Mouse (Mus musculus): Measurements from ENCODE around the gene Galntl6. TPM values are rescaled to one million over a fixed set of nuclear protein-coding genes. Genes with fewer than 3 reads are reported as not detected.

Gene Galntl6
- polyA plus RNA-seq, 1 experiment, result 0.26 TPM

GRCm38 (mm10) chr8:57843461-57843860 lies 1069.0 kb downstream of the Galntl6 start:
- DNase-seq (ENCODE audit: low spot score), result no peak

DNA sequence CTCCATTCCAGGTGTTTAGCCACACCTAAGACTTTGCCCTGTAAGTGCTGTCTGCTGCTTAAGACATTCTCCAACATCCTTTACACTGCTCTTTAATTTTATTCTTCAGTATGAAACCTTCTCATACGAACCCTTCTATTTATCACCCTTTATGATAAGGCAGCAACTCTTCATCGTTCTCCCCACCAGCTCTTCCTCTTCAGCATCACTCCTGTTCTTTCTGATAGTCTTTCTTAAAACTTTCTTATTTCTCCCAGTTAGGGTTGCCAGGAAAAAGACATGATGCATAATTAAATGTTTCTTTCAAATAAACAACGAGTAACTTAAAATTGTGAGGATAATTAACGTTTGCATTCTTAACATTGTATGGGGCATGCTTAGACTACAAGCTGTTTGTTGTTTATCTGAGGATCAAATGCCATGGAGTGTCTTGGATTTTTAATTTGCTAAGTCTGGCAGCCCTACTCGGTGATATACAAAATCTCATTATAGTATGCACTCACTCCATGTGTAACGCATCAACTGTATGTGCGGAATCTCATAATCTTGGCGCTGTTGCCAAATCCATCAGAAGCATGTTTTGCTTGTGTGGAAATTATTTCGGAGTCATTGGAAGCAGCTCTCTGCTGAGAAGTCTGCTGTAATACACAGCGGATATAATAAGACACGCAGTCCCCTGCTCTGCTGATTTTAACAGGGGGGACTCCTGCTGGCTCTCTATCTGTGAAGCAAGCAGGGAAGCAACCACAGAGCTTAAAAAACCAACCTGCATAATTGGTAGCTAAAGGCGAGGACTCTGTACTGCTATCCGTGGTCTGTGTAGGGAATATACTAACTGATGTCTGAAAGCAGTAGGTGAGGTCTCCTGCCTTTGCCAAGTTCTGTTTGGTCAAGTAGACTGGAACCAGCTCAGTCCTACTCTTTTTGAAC lies 1069.7 kb downstream of the Galntl6 start:
- DNase-seq (ENCODE audit: low spot score), result no peak

DNA sequence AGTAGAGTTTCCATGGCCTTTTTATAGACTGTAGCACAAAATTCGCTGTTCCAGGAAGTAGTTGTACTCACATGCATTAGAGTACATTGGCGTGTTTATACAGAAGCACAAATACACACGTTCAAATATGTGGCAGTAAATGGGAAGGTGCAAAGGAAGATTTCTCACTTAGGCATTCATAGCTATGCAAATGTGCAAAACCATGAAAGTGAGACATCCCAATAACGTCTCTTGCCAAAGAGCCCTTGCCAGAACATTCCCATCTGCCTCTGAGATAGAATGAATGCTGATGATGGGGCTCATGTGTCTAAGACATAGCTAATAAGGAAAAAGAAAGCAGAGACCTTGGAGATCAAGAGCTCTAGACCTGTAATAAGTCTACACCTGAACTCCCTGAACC lies 1071.0 kb downstream of the Galntl6 start:
- no peak for DNase-seq (ENCODE audit: low spot score)

DNA sequence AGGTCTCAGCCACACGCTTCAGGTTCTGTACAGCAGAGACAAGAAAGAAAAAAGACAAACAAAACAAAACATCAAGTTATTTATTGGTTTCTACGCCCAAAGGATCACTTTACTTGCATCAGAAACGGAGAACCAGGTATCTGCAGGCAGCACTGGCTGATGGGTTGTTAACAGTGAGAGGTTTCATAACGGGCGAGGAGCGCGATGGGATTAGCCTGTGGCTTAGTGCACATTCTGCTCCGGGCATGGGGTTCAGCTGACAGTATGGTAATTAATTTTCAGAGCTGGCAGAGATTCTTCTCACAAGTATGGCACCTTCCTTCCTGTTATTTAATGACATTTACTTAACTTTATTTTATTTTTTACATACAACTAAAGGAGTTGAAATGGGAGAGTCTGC lies 1075.1 kb downstream of the Galntl6 start:
- no peak for DNase-seq (ENCODE audit: low spot score)

DNA sequence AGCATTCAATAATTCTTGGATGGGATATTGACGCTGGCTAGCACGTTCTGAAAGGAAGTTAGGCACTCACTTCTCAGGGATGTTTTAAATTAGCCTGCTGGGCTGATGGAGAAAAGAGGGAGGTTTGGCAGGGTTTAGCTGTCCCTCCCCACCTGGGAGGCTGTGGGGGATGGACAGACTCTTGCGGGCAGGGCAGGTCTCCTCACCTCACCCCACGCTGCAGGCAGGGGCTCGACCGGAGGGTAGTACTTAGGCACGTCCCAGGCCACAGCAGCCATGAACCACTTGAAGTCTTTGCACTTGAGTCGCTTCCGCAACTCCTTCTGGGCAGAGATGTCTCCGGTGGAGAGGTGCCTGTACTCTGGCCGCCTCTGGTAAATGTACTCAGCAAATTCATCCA lies 1075.5 kb downstream of the Galntl6 start:
- no peak for DNase-seq (ENCODE audit: low spot score)

DNA sequence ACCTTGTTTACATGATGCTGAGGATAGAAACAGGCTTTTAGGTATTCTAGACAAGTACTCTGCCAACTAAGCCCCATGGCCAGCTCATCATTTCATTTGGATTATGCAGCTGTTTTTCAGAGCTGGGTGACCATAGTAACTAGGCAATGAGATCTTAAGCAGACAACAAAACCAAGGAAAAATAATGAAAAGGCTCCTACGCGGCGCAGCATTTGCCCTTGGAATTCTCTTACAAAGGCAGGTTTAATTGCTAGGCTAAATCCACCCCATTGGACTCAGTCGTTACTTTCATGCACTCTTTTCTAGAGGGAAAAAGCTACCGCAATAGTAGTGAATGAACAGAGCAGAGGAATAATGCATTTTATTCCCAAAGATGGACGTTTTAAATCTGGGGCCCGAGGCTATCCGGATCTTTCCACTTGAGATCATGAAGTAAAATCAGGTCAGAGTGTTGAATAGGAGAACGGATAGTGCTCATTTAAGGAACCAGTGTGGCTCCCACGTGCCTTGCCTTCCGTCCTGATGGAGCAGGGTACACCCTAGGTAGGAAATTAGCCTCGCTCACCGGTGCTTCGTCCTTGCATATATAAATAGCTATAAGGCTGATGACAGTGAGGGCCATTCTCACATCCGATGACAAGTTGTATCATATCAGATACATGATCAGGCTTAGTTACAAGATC lies 1076.1 kb downstream of the Galntl6 start:
- no peak for DNase-seq (ENCODE audit: low spot score)

GRCm38 (mm10) chr8:57823151-57823550 lies 1089.3 kb downstream of the Galntl6 start:
- DNase-seq (ENCODE audit: low spot score), result no peak

DNA sequence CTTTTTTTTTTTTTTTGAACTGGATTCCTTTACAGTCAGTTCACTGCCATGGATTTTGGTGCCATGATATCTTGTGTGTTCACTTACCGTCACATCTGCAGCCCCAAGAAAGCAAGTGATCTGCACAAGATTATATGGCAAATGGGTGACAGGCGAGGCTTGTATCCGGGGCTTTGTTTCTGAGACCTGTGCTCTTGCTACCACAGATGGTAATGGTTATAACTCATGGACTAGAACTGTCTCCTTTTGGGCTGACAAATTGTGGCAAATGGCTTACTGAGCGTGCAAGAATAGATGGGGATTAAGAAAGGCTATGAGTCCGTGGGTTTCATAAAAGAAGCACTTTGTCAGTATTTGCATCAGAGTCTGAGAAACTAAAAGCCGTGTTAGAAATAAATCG lies 1096.4 kb downstream of the Galntl6 start:
- no peak for DNase-seq (ENCODE audit: low spot score)

DNA sequence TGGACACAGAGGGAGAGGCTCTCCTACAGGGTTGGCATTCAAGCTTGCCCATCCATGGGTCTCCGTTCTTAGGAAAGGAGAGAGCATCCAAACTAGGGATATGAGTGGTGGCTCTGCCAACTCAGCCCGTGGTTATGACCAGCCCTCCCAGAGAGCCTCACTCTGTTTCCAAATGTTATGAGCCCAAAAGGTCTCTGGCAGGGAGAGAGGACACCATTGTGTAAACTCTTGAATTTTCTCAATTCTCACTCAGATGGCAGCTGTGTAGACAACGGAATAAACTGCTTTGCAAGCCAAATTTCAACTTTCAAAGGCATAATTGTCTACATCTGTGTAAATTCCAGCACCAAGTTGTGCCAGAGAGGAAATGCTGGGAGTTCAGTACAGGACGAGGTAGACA lies 1105.4 kb downstream of the Galntl6 start:
- no peak for DNase-seq (ENCODE audit: low spot score)

GRCm38 (mm10) chr8:57805094-57805493 lies 1107.3 kb downstream of the Galntl6 start:
- DNase-seq (ENCODE audit: low spot score), result no peak

- no peak for DNase-seq (ENCODE audit: low spot score)
Observed at GRCm38 (mm10) chr8:57803821-57804220, 1108.6 kb downstream of the Galntl6 start.

GRCm38 (mm10) chr8:57801197-57801596 lies 1111.2 kb downstream of the Galntl6 start:
- DNase-seq (ENCODE audit: low spot score), result no peak

- DNase-seq (ENCODE audit: low spot score), result no peak
Observed at GRCm38 (mm10) chr8:57800327-57800726, 1112.1 kb downstream of the Galntl6 start.

DNA sequence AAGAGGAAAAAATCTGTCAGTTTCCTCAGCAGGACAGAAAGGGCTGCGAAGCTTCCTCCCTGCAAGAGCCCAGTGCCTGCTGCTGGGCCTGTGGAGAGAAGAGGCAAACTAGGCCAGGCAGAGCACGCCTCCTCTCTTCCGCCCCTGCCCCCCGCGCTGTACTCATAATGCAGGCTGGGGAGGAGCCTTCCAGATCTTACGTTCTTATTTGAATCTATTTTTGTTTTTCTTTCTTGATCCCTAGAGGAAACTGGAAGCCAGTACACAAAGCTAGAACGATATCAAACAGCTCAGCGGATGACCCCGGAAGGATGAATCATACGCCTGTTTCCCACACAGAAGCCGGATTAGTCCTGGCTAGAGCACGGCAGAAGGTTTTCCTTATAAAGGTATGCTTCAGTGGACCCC lies 1112.6 kb downstream of the Galntl6 start:
- DNase-seq (ENCODE audit: low spot score), result no peak

DNA sequence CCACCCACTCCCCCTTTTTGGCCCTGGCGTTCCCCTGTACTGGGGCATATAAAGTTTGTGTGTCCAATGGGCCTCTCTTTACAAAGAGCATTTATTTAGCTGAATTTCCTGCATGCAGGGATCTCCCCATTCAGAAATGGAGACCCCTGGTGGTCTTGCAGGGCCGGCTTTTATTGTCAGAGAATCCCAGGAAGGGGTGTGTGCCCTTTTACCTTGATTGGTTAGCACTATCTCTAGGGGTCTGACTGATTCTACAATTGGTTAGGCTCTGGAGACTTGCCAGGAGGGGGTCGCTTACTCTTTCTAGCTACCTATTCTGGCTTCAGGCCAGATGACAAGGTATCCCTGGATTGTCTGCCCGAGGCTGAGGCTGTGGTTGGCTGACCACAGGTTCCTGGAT lies 1119.0 kb downstream of the Galntl6 start:
- DNase-seq (ENCODE audit: low spot score), result no peak

DNA sequence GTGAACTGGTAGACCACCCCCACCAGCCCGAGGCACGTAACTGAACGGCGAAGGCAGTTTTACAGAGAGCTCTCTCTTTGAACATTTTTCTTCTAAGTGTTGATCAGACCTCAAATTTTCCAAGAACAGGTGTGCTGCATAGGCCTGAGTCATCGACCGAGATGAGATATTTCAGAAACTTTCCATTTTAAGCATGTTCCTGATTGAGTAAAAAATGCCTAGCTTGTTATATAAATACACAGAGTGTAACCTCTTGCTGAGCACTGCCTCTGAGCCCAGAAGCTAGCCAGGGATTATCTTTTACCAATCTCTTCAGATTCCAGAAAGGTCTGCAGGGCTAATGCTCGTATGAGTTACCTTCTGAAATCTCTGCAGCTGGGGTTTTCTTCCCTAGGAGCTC lies 1120.2 kb downstream of the Galntl6 start:
- DNase-seq (ENCODE audit: low spot score), result no peak

- no peak for DNase-seq (ENCODE audit: low spot score)
Observed at GRCm38 (mm10) chr8:57791309-57791721, 1121.1 kb downstream of the Galntl6 start.

- DNase-seq (ENCODE audit: low spot score), result no peak
Observed at GRCm38 (mm10) chr8:57779551-57779950, 1132.9 kb downstream of the Galntl6 start.

DNA sequence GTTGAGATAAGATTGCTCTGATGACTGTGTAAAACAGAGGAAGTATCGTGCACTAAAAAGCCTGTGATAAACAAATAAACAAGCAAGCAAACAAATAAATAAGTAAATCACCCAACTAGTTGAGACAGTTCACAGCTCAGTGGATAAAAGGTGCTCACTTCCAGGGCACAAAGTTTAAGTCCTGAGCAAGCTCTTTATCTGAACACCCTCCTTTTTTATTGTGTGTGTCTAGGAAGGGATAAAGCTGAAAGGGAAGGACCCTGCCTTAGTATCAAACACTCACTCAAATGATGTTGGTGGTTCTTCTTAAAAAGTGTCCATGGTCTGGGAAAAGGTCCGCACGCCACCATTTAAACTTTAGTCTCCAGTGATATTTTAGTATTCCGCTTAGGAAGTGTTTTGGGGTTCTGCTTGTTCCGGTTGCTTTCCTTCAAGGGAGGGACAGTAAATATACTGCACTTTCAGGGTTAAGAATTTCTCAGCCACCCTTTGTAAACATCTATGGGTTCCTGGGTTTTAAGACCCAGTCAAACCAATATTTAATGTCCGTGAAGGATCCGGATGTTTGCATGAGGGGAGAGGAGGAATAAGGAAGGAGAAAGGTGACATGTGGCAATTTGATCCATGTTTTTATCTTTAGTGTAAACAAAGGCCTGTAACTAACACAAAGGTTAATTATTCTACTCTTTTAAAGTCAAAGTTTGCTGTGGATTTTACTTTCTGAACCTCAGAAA lies 1134.3 kb downstream of the Galntl6 start:
- no peak for DNase-seq (ENCODE audit: low spot score)

GRCm38 (mm10) chr8:57776723-57777122 lies 1135.7 kb downstream of the Galntl6 start:
- no peak for DNase-seq (ENCODE audit: low spot score)

DNA sequence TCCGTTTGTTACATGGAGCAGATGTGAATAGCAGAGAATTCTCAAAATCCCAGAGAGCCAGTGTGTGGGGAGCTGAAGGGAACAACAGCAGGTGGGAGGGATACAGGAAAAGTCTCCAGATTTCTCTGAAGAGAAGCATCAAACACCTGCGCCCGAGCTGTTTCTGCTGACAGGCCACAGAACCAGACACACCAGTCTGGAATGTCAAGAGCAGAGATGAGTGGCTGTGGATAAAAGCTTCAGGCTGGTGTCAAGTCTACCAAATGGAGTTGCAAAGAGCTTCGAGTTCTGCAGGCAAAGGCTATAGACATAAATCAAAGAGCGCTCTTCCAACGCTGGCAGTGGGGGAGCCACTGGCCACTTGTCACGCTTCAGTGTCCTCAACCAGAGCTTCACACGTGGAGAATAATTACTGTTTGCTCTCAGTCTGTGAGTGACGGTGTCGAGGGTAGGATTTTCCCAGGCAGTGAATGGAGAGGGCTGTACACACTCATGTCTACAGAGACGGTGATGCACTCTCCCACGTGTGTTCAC lies 1139.6 kb downstream of the Galntl6 start:
- DNase-seq (ENCODE audit: low spot score), result no peak

GRCm38 (mm10) chr8:57767541-57767940 lies 1144.9 kb downstream of the Galntl6 start:
- DNase-seq (ENCODE audit: low spot score), result no peak
